Mouse (Mus musculus): ENCODE results near the gene AC124502.3.

DNA sequence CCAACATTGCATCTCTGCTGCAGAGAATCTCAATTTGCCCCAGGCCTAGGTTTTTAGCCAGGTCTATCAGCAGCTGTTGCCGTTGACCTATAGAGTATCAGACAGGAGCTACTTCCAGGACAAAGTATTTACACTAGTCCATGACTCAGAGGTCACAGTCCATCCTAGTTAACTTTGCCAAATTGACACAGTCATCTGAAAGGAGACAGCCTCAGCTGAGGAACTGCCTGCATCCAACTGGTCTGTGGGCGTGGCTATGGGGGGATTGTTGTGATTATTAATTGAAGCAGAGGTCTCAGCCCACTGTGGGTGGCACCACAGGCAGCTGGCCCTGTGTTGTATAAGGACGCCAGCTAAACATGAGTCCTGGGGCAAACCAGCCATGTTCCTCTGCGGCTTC is 33.8 kb upstream of the AC124502.3 start:
- TF ChIP-seq MYOG (IDR thresholded peaks at IDR 0.05; ENCODE audit: control insufficient read depth in 1 of 3, insufficient read depth in 1 of 3, insufficient read length in 2 of 3, low read depth in 2 of 3) (no peak), POLR2A (IDR thresholded peaks at IDR 0.05; ENCODE audit: insufficient read length, low read depth) (no peak), MYOD1 (IDR thresholded peaks at IDR 0.05; ENCODE audit: control insufficient read depth in 1 of 3, insufficient read length in 2 of 3, low read depth in 2 of 3) (peak in 1 of 3 experiments; percentile 29), CEBPB (IDR thresholded peaks at IDR 0.05; ENCODE audit: insufficient read depth, poor library complexity, severe bottlenecking) (no peak), TCF12 (IDR thresholded peaks at IDR 0.05; ENCODE audit: insufficient read depth, poor library complexity, severe bottlenecking) (no peak), POLR2AphosphoS2 (IDR thresholded peaks at IDR 0.05; ENCODE audit: insufficient read length, low read depth) (no peak), E2F4 (IDR thresholded peaks at IDR 0.05; ENCODE audit: insufficient read depth) (no peak), USF1 (IDR thresholded peaks at IDR 0.05; ENCODE audit: low read depth) (no peak), TCF3 (IDR thresholded peaks at IDR 0.05; ENCODE audit: insufficient read length, low read depth) (no peak)
